Mouse (Mus musculus) forebrain, embryonic 16.5 days (tissue): ENCODE results near the gene Card10. TPM values are rescaled to one million over a fixed set of nuclear protein-coding genes. Genes with fewer than 3 reads are reported as not detected.

Source experiments
- ATAC-seq: fragments of 200-750 bp; cut with Nextera tagmentation; 2 replicates; pipeline ENCODE4 v1.8.0; 2017; ENCODE audit warnings: mild to moderate bottlenecking, moderate library complexity
- H3K27ac ChIP-seq: fragments of 300-500 bp; sonication (generic); 2 replicates; pipeline ENCODE4 v1.5.1; 2014; ENCODE audit warnings: low read length, control low read depth
- H3K27me3 ChIP-seq: fragments of 300-500 bp; sonication (generic); replicated peaks from 2 replicates; pipeline ENCODE4 v1.6.1; 2014; ENCODE audit warnings: low read length; ENCODE audit not compliant: control insufficient read depth, insufficient read depth
- H3K36me3 ChIP-seq: fragments of 300-500 bp; sonication (generic); 2 replicates; pipeline ENCODE4 v1.6.1; 2014; ENCODE audit not compliant: control insufficient read depth, insufficient read depth
- H3K4me1 ChIP-seq: fragments of 300-500 bp; sonication (generic); replicated peaks from 2 replicates; pipeline ENCODE4 v1.6.1; 2014; ENCODE audit warnings: low read length; ENCODE audit not compliant: control insufficient read depth, insufficient read depth
- H3K4me2 ChIP-seq: fragments of 300-500 bp; sonication (generic); 2 replicates; pipeline ENCODE4 v1.6.1; 2014; ENCODE audit warnings: mild to moderate bottlenecking, low read length, control low read depth
- H3K4me3 ChIP-seq: fragments of 300-500 bp; sonication (generic); replicated peaks from 2 replicates; pipeline ENCODE4 v1.5.1; 2014; ENCODE audit warnings: mild to moderate bottlenecking, low read length, control low read depth
- H3K9ac ChIP-seq: fragments of 300-500 bp; sonication (generic); replicated peaks from 2 replicates; pipeline ENCODE4 v1.6.1; 2014; ENCODE audit warnings: low read depth, low read length, control low read depth
- H3K9me3 ChIP-seq: fragments of 300-500 bp; sonication (generic); 2 replicates; pipeline ENCODE4 v1.6.1; 2016; ENCODE audit warnings: low read length; ENCODE audit not compliant: control insufficient read depth
- WGBS: fragments of 180-500 bp; shearing (Covaris S2); extraction: QIAGEN DNeasy Blood & Tissue Kit; methylation state at CpG from one replicate; pipeline ENCODE4 v1.1.7; 2014; 5-methylcytosine and 5-hydroxymethylcytosine counted together
- polyA plus RNA-seq: library from polyadenylated mRNA; unstranded; fragments of >200 nt; fragmentation: Nextera tagmentation; extraction: Ambion mirVana; gene quantifications from 2 replicates; pipeline ENCODE4 v1.2.1, GENCODE M21; 2015

The Card10 gene
- polyA plus RNA-seq, 1 experiment from 2014 or later = 1.3 TPM

GRCm38 (mm10) chr15:78845321-78845720 lies 42.5 kb upstream of the Card10 start:
- Histone ChIP-seq H3K36me3 (no peaks in the 10 kb centered on the region), H3K4me1 (peaks cover 20% of the 10 kb centered on the region), H3K27ac (no peak overlapping the region), H3K4me2 (no peak overlapping the region), H3K9ac (no peak overlapping the region), H3K9me3 (no peaks in the 10 kb centered on the region), H3K27me3 (peaks cover 23% of the 10 kb centered on the region), H3K4me3 (no peak overlapping the region)
- no peak for ATAC-seq
- 67% methylated on average over 11 of the region's 11 CpGs for WGBS

- Histone ChIP-seq H3K27me3 (peaks cover 23% of the 10 kb centered on the region), H3K4me2 (no peak overlapping the region), H3K4me1 (peaks cover 25% of the 10 kb centered on the region), H3K9ac (no peak overlapping the region), H3K4me3 (no peak overlapping the region), H3K36me3 (no peaks in the 10 kb centered on the region), H3K9me3 (no peaks in the 10 kb centered on the region), H3K27ac (no peak overlapping the region)
- ATAC-seq = no peak
- 27% methylated on average over 9 of the region's 9 CpGs for WGBS
Measured at GRCm38 (mm10) chr15:78844791-78845190, 41.9 kb upstream of the Card10 start.

- peaks cover 30% of the 10 kb centered on the region for H3K4me1 ChIP-seq
- peak overlapping the region; percentile 50 for H3K4me3 ChIP-seq
- no peak for ATAC-seq
- 45% methylated on average over 21 of the region's 21 CpGs for WGBS
- H3K27ac ChIP-seq = no peak overlapping the region
- H3K9ac ChIP-seq = no peak overlapping the region
- H3K4me2 ChIP-seq = peak overlapping the region; percentile 82; the same call in 1 of the 2 replicates
- peaks cover 23% of the 10 kb centered on the region for H3K27me3 ChIP-seq
- H3K9me3 ChIP-seq = no peaks in the 10 kb centered on the region
- no peaks in the 10 kb centered on the region for H3K36me3 ChIP-seq
Measured at GRCm38 (mm10) chr15:78843581-78844469, 41.0 kb upstream of the Card10 start.

GRCm38 (mm10) chr15:78842371-78843163 lies 39.7 kb upstream of the Card10 start, which contains the start of gene Cdc42ep1:
Gene Cdc42ep1 (plus strand): TSS chr15:78842624.
- H3K36me3 ChIP-seq = no peaks in the 10 kb centered on the region
- H3K27me3 ChIP-seq = peaks cover 23% of the 10 kb centered on the region
- no peaks in the 10 kb centered on the region for H3K9me3 ChIP-seq
- WGBS = under 1% methylated on average over 77 of the region's 86 CpGs
- H3K4me2 ChIP-seq = peak within 1 kb of the TSS; percentile 82
- peak within 1 kb of the TSS; percentile 48; the same call in 1 of the 2 replicates for H3K27ac ChIP-seq
- H3K9ac ChIP-seq = peak within 1 kb of the TSS; percentile 59
- ATAC-seq = peak; percentile 57
- peaks cover 30% of the 10 kb centered on the region for H3K4me1 ChIP-seq
- peak within 1 kb of the TSS; percentile 50 for H3K4me3 ChIP-seq

GRCm38 (mm10) chr15:78841161-78841790 lies 38.4 kb upstream of the Card10 start:
- no peak overlapping the region for H3K4me3 ChIP-seq
- H3K27me3 ChIP-seq = peaks cover 23% of the 10 kb centered on the region
- peaks cover 30% of the 10 kb centered on the region for H3K4me1 ChIP-seq
- no peaks in the 10 kb centered on the region for H3K9me3 ChIP-seq
- no peak overlapping the region for H3K4me2 ChIP-seq
- H3K9ac ChIP-seq = no peak overlapping the region
- 51% methylated on average over 6 of the region's 6 CpGs for WGBS
- H3K27ac ChIP-seq = no peak overlapping the region
- ATAC-seq = no peak
- H3K36me3 ChIP-seq = no peaks in the 10 kb centered on the region

GRCm38 (mm10) chr15:78840751-78841150 lies 37.9 kb upstream of the Card10 start:
- no peak for ATAC-seq
- H3K4me3 ChIP-seq = no peak overlapping the region
- H3K4me1 ChIP-seq = peaks cover 31% of the 10 kb centered on the region
- no peak overlapping the region for H3K4me2 ChIP-seq
- no peaks in the 10 kb centered on the region for H3K9me3 ChIP-seq
- no peak overlapping the region for H3K27ac ChIP-seq
- H3K9ac ChIP-seq = no peak overlapping the region
- peaks cover 23% of the 10 kb centered on the region for H3K27me3 ChIP-seq
- no peaks in the 10 kb centered on the region for H3K36me3 ChIP-seq
- 57% methylated on average over 11 of the region's 11 CpGs for WGBS

GRCm38 (mm10) chr15:78840241-78840640 lies 37.4 kb upstream of the Card10 start:
- Histone ChIP-seq H3K27ac (no peak overlapping the region), H3K9me3 (no peaks in the 10 kb centered on the region), H3K9ac (no peak overlapping the region), H3K36me3 (no peaks in the 10 kb centered on the region), H3K4me3 (no peak overlapping the region), H3K27me3 (peaks cover 23% of the 10 kb centered on the region), H3K4me2 (no peak overlapping the region), H3K4me1 (peaks cover 34% of the 10 kb centered on the region)
- no peak for ATAC-seq
- 54% methylated on average over 3 of the region's 3 CpGs for WGBS

GRCm38 (mm10) chr15:78839744-78840143 lies 36.9 kb upstream of the Card10 start:
- Histone ChIP-seq H3K27me3 (peaks cover 22% of the 10 kb centered on the region), H3K4me3 (no peak overlapping the region), H3K4me1 (peaks cover 33% of the 10 kb centered on the region), H3K4me2 (no peak overlapping the region), H3K27ac (peak overlapping the region; percentile 48; the same call in 1 of the 2 replicates), H3K9ac (peak overlapping the region; percentile 31; the same call in 1 of the 2 replicates), H3K36me3 (no peaks in the 10 kb centered on the region), H3K9me3 (no peaks in the 10 kb centered on the region)
- 0% methylated on average over 2 of the region's 2 CpGs for WGBS
- ATAC-seq = peak; percentile 75
